In genomic region chr7:43770701-43771100, GRCm38 (mm10) we compare ENCODE assay signal across 30 mouse cellular contexts. TPM values are rescaled to one million over a fixed set of nuclear protein-coding genes. Genes with fewer than 3 reads are reported as not detected.
DNase-seq lines count a peak whose midpoint lies in the region; ATAC-seq and TF ChIP-seq lines count a peak whose summit lies in the region.
"Had no signal": no experiment of that assay in that cellular context is flagged by ENCODE, and none has a peak within 500 bp of the region (broad histone marks: within the 10 kb centered on the region; RNA-seq: fewer than 3 reads in every experiment).

No protein-coding gene starts in this region.

- DNase-seq in heart, embryonic 10.5 days (ENCODE audit: low spot score) = no peak
- DNase-seq in lung, adult 2 months = peak; percentile 1
- DNase-seq in lung, postnatal 14 days = no peak
- peak; percentile 22 for DNase-seq in testis, postnatal 10 days (ENCODE audit: low spot score)
- DNase-seq in testis, postnatal 14 days (ENCODE audit: low spot score) = no peak
- peak; percentile 9 for DNase-seq in limb, embryonic 11.5 days (ENCODE audit: low spot score)
- DNase-seq in left cerebral cortex, adult 18-20 months (ENCODE audit: low spot score in 2 of 2) = no peak
- DNase-seq: adrenal gland, postnatal 10 days; cerebellum, adult 11 months; cerebellum, adult 8-10 months; cerebellum, postnatal 14 days; embryo, embryonic 11 days; gastrocnemius, adult 2 months; gastrocnemius, postnatal 25 days; heart, postnatal 36 days had no signal

- H3K4me1 ChIP-seq in heart, embryonic 12.5 days (replicated peaks) = no peaks in the 10 kb centered on the region
- peaks cover 4% of the 10 kb centered on the region; the same call in 1 of the 2 replicates for H3K4me1 ChIP-seq in heart, embryonic 10.5 days
- no peaks in the 10 kb centered on the region for H3K4me1 ChIP-seq in lung, adult 2 months (ENCODE audit: control insufficient read depth, insufficient read depth, low read length)
- no peaks in the 10 kb centered on the region for H3K4me1 ChIP-seq in limb, embryonic 11.5 days (ENCODE audit: control insufficient read depth, insufficient read depth, low read length)
- H3K4me1 ChIP-seq: hindbrain, embryonic 12.5 days had no signal

- no peaks in the 10 kb centered on the region for H3K9me3 ChIP-seq in heart, embryonic 12.5 days (replicated peaks)
- 0 out of 2 replicates have a peak, but pooled peaks cover 2% of the 10 kb centered on the region for H3K9me3 ChIP-seq in heart, embryonic 10.5 days
- H3K9me3 ChIP-seq in limb, embryonic 11.5 days (ENCODE audit: control insufficient read depth, low read length) = no peaks in the 10 kb centered on the region
- H3K9me3 ChIP-seq: embryonic facial prominence, embryonic 15.5 days; hindbrain, embryonic 12.5 days had no signal

- no peak overlapping the region for H3K4me2 ChIP-seq in heart, embryonic 12.5 days
- no peak overlapping the region for H3K4me2 ChIP-seq in limb, embryonic 11.5 days (ENCODE audit: low read depth, severe bottlenecking)
- H3K4me2 ChIP-seq: embryonic facial prominence, embryonic 15.5 days; heart, embryonic 11.5 days; hindbrain, embryonic 12.5 days had no signal

- no peak for TF ChIP-seq POLR2A in lung, adult 2 months (IDR thresholded peaks at IDR 0.05; ENCODE audit: borderline replicate concordance, extremely low read depth, low read depth, low read length)

- peak; percentile 27; the same call in 1 of the 2 replicates for ATAC-seq in heart, embryonic 12.5 days (ENCODE audit: insufficient number of reproducible peaks, low FRiP score)
- ATAC-seq in limb, embryonic 11.5 days (ENCODE audit: insufficient number of reproducible peaks, low FRiP score, low TSS enrichment, low read depth) = no peak
- ATAC-seq: forebrain, embryonic 14.5 days had no signal

- no peak overlapping the region for H3K27ac ChIP-seq in heart, embryonic 12.5 days (ENCODE audit: poor library complexity, severe bottlenecking)
- no peak overlapping the region for H3K27ac ChIP-seq in heart, embryonic 10.5 days
- H3K27ac ChIP-seq in limb, embryonic 11.5 days (replicated peaks; ENCODE audit: low read depth, low read length) = no peak overlapping the region
- H3K27ac ChIP-seq: embryonic facial prominence, embryonic 15.5 days; forebrain, embryonic 10.5 days; gastrocnemius, adult 2 months; hindbrain, embryonic 12.5 days had no signal

- H3K27me3 ChIP-seq in heart, embryonic 12.5 days (replicated peaks) = no peaks in the 10 kb centered on the region
- no peaks in the 10 kb centered on the region for H3K27me3 ChIP-seq in heart, embryonic 10.5 days (ENCODE audit: insufficient read depth, poor library complexity, severe bottlenecking)
- H3K27me3 ChIP-seq in limb, embryonic 11.5 days (ENCODE audit: control insufficient read depth, insufficient read depth, low read length) = no peaks in the 10 kb centered on the region
- H3K27me3 ChIP-seq: embryonic facial prominence, embryonic 15.5 days; hindbrain, embryonic 12.5 days had no signal

- no peak overlapping the region for H3K9ac ChIP-seq in heart, embryonic 12.5 days
- no peak overlapping the region for H3K9ac ChIP-seq in limb, embryonic 11.5 days (ENCODE audit: low read length)
- H3K9ac ChIP-seq: embryonic facial prominence, embryonic 15.5 days; hindbrain, embryonic 12.5 days had no signal

- WGBS in heart, embryonic 12.5 days = 91% methylated on average over 10 of the region's 10 CpGs
- 89% methylated on average over 10 of the region's 10 CpGs for WGBS in heart, embryonic 10.5 days
- WGBS in lung, adult 2 months = 92% methylated on average over 10 of the region's 10 CpGs
- WGBS in limb, embryonic 11.5 days = 91% methylated on average over 10 of the region's 10 CpGs

- no peak overlapping the region for H3K4me3 ChIP-seq in heart, embryonic 12.5 days
- no peak overlapping the region for H3K4me3 ChIP-seq in heart, embryonic 10.5 days
- no peak overlapping the region for H3K4me3 ChIP-seq in lung, adult 2 months (replicated peaks; ENCODE audit: extremely low read depth, low read depth, low read length)
- H3K4me3 ChIP-seq in limb, embryonic 11.5 days (ENCODE audit: low read depth, low read length) = no peak overlapping the region
- H3K4me3 ChIP-seq: embryonic facial prominence, embryonic 15.5 days; erythroblast, embryonic 14.5 days; forebrain, embryonic 10.5 days; gastrocnemius, adult 2 months; hindbrain, embryonic 12.5 days had no signal

- H3K36me3 ChIP-seq in heart, embryonic 12.5 days = no peaks in the 10 kb centered on the region
- H3K36me3 ChIP-seq in heart, embryonic 10.5 days = no peaks in the 10 kb centered on the region
- no peaks in the 10 kb centered on the region for H3K36me3 ChIP-seq in limb, embryonic 11.5 days (ENCODE audit: control insufficient read depth, insufficient read depth, low read length)
- H3K36me3 ChIP-seq: embryonic facial prominence, embryonic 15.5 days; forebrain, embryonic 10.5 days; hindbrain, embryonic 12.5 days had no signal

- TF ChIP-seq CTCF in lung, adult 2 months (IDR thresholded peaks at IDR 0.05; ENCODE audit: insufficient read depth, low read length) = no peak

RNA-seq across cellular contexts. Expression of gene Klk12, which starts 2.0 kb away (rescaled TPM):
- polyA plus RNA-seq in heart, embryonic 12.5 days (2016; fragmentation: Nextera tagmentation; extraction: Ambion mirVana) = not detected in 2 replicates
- not detected in 2 replicates for polyA plus RNA-seq in heart, embryonic 10.5 days (2016; fragmentation: Nextera tagmentation; extraction: Ambion mirVana)
- 5.8 TPM in 1 of 2 replicates, not detected in the other for polyA plus RNA-seq in lung, adult 2 months (2012; rRNA removed)
- polyA plus RNA-seq in limb, embryonic 11.5 days (2014; fragmentation: Nextera tagmentation; extraction: Ambion mirVana) = not detected in 2 replicates
- not detected for total RNA-seq in left cerebral cortex, adult 18-20 months (2021)
- total RNA-seq: adrenal gland, postnatal 10 days; adrenal gland, postnatal 4 days; common myeloid progenitor, adult 5-6 weeks; gastrocnemius, adult 2 months; gastrocnemius, postnatal 25 days; granulocyte monocyte progenitor cell, adult 5-6 weeks; heart, postnatal 36 days; MEL had no signal
- polyA plus RNA-seq: brain, embryonic 14.5 days; C2C12; embryonic facial prominence, embryonic 11.5 days; erythroblast, embryonic 14.5 days; forebrain, embryonic 10.5 days; heart, embryonic 11.5 days; heart, embryonic 16.5 days; hindbrain, embryonic 12.5 days had no signal

RNA-seq across cellular contexts. Expression of gene Klk11, which starts 3.7 kb away (rescaled TPM):
- polyA plus RNA-seq in heart, embryonic 12.5 days (2016; fragmentation: Nextera tagmentation; extraction: Ambion mirVana) = not detected in 2 replicates
- not detected in 2 replicates for polyA plus RNA-seq in heart, embryonic 10.5 days (2016; fragmentation: Nextera tagmentation; extraction: Ambion mirVana)
- 3.2 and 26.4 TPM in 2 replicates for polyA plus RNA-seq in lung, adult 2 months (2012; rRNA removed)
- not detected in 2 replicates for polyA plus RNA-seq in limb, embryonic 11.5 days (2014; fragmentation: Nextera tagmentation; extraction: Ambion mirVana)
- not detected for total RNA-seq in left cerebral cortex, adult 18-20 months (2021)
- total RNA-seq: adrenal gland, postnatal 4 days; common myeloid progenitor, adult 5-6 weeks; gastrocnemius, postnatal 25 days; granulocyte monocyte progenitor cell, adult 5-6 weeks; MEL had no signal
- polyA plus RNA-seq: brain, embryonic 14.5 days; C2C12; embryonic facial prominence, embryonic 11.5 days; erythroblast, embryonic 14.5 days; forebrain, embryonic 14.5 days; heart, embryonic 11.5 days had no signal

RNA-seq across cellular contexts. Expression of gene Klk10, which starts 10.1 kb away (rescaled TPM):
- polyA plus RNA-seq in heart, embryonic 12.5 days (2016; fragmentation: Nextera tagmentation; extraction: Ambion mirVana) = 0.23 TPM in 1 of 2 replicates, not detected in the other
- 0.20 and 0.28 TPM in 2 replicates for polyA plus RNA-seq in heart, embryonic 10.5 days (2016; fragmentation: Nextera tagmentation; extraction: Ambion mirVana)
- 1.7 and 117 TPM in 2 replicates for polyA plus RNA-seq in lung, adult 2 months (2012; rRNA removed)
- polyA plus RNA-seq in limb, embryonic 11.5 days (2014; fragmentation: Nextera tagmentation; extraction: Ambion mirVana) = 0.15 TPM in 1 of 2 replicates, not detected in the other
- not detected for total RNA-seq in left cerebral cortex, adult 18-20 months (2021)
- total RNA-seq: common myeloid progenitor, adult 5-6 weeks; granulocyte monocyte progenitor cell, adult 5-6 weeks; MEL had no signal
- polyA plus RNA-seq: erythroblast, embryonic 14.5 days had no signal

RNA-seq across cellular contexts. Expression of gene Klk9, which starts 21.0 kb away (rescaled TPM):
- polyA plus RNA-seq in heart, embryonic 12.5 days (2016; fragmentation: Nextera tagmentation; extraction: Ambion mirVana) = not detected in 2 replicates
- polyA plus RNA-seq in heart, embryonic 10.5 days (2016; fragmentation: Nextera tagmentation; extraction: Ambion mirVana) = not detected in 2 replicates
- polyA plus RNA-seq in lung, adult 2 months (2012; rRNA removed) = 11.6 TPM in 1 of 2 replicates, not detected in the other
- polyA plus RNA-seq in limb, embryonic 11.5 days (2014; fragmentation: Nextera tagmentation; extraction: Ambion mirVana) = not detected in 2 replicates
- total RNA-seq in left cerebral cortex, adult 18-20 months (2021) = not detected
- total RNA-seq: adrenal gland, postnatal 10 days; adrenal gland, postnatal 4 days; common myeloid progenitor, adult 5-6 weeks; gastrocnemius, adult 2 months; gastrocnemius, postnatal 25 days; granulocyte monocyte progenitor cell, adult 5-6 weeks; heart, postnatal 36 days; MEL had no signal
- polyA plus RNA-seq: brain, embryonic 14.5 days; embryonic facial prominence, embryonic 11.5 days; erythroblast, embryonic 14.5 days; forebrain, embryonic 10.5 days; forebrain, embryonic 14.5 days; heart, embryonic 11.5 days; hindbrain, embryonic 12.5 days had no signal

RNA-seq across cellular contexts. Expression of gene Klk8, which starts 26.7 kb away (rescaled TPM):
- 24.4 and 25.0 TPM in 2 replicates for polyA plus RNA-seq in heart, embryonic 12.5 days (2016; fragmentation: Nextera tagmentation; extraction: Ambion mirVana)
- polyA plus RNA-seq in heart, embryonic 10.5 days (2016; fragmentation: Nextera tagmentation; extraction: Ambion mirVana) = 25.2 and 28.5 TPM in 2 replicates
- polyA plus RNA-seq in lung, adult 2 months (2012; rRNA removed) = 14.5 and 23.8 TPM in 2 replicates
- polyA plus RNA-seq in limb, embryonic 11.5 days (2014; fragmentation: Nextera tagmentation; extraction: Ambion mirVana) = 15.8 and 16.1 TPM in 2 replicates
- 1 to 10 TPM; 3.2 to 3.7 TPM for total RNA-seq in left cerebral cortex, adult 18-20 months (2021)
- total RNA-seq: MEL had no signal

Comparison
In these comparisons a context has a peak if more than half of its experiments do, and no peak if none do; other contexts are left out.
1. DNase-seq: peak in lung, adult 2 months (single experiment), testis, postnatal 10 days (single experiment) and limb, embryonic 11.5 days (single experiment); none in heart, embryonic 10.5 days (single experiment), lung, postnatal 14 days (single experiment), testis, postnatal 14 days (single experiment) and left cerebral cortex, adult 18-20 months (0 of 2).